Mouse (Mus musculus): Measurements from ENCODE around the gene Disp3. TPM values are rescaled to one million over a fixed set of nuclear protein-coding genes. Genes with fewer than 3 reads are reported as not detected.

The Disp3 gene
- 0.85 and 1.8 TPM in 2 replicates for total RNA-seq (2021)
- long read RNA-seq = 0 reads

GRCm38 (mm10) chr4:148287476-148288054 is at the start of gene Disp3:
Gene Disp3 (minus strand): TSS chr4:148287965.
- DNase-seq = no peak

- DNase-seq = no peak
Measured at GRCm38 (mm10) chr4:148330269-148330668, 42.5 kb upstream of the Disp3 start.

- DNase-seq = no peak
Measured at GRCm38 (mm10) chr4:148329431-148329830, 41.7 kb upstream of the Disp3 start.

GRCm38 (mm10) chr4:148328237-148328636 is 40.5 kb upstream of the Disp3 start:
- no peak for DNase-seq

- DNase-seq = no peak
Measured at GRCm38 (mm10) chr4:148327266-148327997, 39.7 kb upstream of the Disp3 start.

- DNase-seq = no peak
Measured at GRCm38 (mm10) chr4:148326791-148327190, 39.0 kb upstream of the Disp3 start.

GRCm38 (mm10) chr4:148325951-148326350 is 38.2 kb upstream of the Disp3 start:
- no peak for DNase-seq

GRCm38 (mm10) chr4:148325057-148325456 is 37.3 kb upstream of the Disp3 start:
- no peak for DNase-seq

- DNase-seq = no peak
Measured at GRCm38 (mm10) chr4:148322152-148322551, 34.4 kb upstream of the Disp3 start.

- DNase-seq = no peak
Measured at GRCm38 (mm10) chr4:148319366-148319765, 31.6 kb upstream of the Disp3 start.

GRCm38 (mm10) chr4:148315377-148316175 is 27.8 kb upstream of the Disp3 start:
- DNase-seq = peak; percentile 69

- no peak for DNase-seq
Measured at GRCm38 (mm10) chr4:148314396-148314795, 26.6 kb upstream of the Disp3 start.

- no peak for DNase-seq
Measured at GRCm38 (mm10) chr4:148313601-148314000, 25.8 kb upstream of the Disp3 start.

GRCm38 (mm10) chr4:148312296-148313116 is 24.7 kb upstream of the Disp3 start:
- no peak for DNase-seq

GRCm38 (mm10) chr4:148310845-148311244 is 23.1 kb upstream of the Disp3 start:
- no peak for DNase-seq

- DNase-seq = no peak
Measured at GRCm38 (mm10) chr4:148310126-148310525, 22.4 kb upstream of the Disp3 start.

- peak; percentile 68 for DNase-seq
Measured at GRCm38 (mm10) chr4:148306406-148307083, 18.8 kb upstream of the Disp3 start.

- DNase-seq = no peak
Measured at GRCm38 (mm10) chr4:148298720-148299119, 11.0 kb upstream of the Disp3 start.

- DNase-seq = no peak
Measured at GRCm38 (mm10) chr4:148297640-148298039, 9.9 kb upstream of the Disp3 start.

GRCm38 (mm10) chr4:148293319-148293718 is 5.6 kb upstream of the Disp3 start:
- peak; percentile 66 for DNase-seq

- no peak for DNase-seq
Measured at GRCm38 (mm10) chr4:148291849-148292248, 4.1 kb upstream of the Disp3 start.

- no peak for DNase-seq
Measured at GRCm38 (mm10) chr4:148291080-148291479, 3.3 kb upstream of the Disp3 start.

Measured in adrenal gland, postnatal 25 days (tissue).